Mouse (Mus musculus) CH12F3 (cell line): ENCODE measurements around the gene Rcor3.

Source experiments
- in situ Hi-C: fragments of 300-500 bp; cut with MboI; formaldehyde crosslinking; loops from 2 replicates; pipeline ENCODE4 v1.14.3; 2020; ENCODE audit warnings: low sequenced_read_pairs

The Rcor3 gene

DNA sequence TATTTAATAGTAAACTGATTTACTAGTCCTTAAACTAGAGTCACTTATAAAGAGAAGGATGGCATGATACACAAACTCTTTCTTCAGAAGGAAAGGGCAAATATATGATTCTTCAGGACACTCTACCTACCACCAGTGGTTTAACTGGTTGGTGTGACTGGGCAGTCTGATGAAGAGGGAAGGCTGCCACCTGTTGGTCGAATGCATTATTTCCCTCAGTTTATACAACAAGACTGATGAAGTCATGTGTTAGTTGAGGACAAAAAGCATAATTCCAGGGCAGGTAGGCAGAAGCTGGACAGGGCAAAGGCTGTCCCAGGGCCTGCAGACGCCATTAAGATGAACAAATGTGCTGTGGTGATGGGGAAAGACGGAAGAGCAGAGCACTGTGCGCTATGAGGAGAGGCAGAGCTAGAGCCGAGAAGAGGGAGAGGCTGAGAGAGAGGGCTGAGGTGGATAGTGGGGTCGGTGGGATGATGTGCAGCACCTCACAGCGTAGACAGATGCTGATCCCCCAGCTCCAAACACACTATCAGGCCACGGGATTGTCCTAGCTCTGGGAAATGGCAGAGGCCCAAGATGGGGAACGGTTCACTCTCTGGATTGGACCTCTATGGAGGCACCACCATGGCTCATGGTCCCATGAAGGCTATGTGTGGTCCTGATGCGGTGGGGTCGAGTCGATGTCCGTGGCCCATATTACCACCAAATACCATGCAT, 43.3 kb downstream of the Rcor3 start:
- in situ Hi-C loops: loop anchor here (5.0 kb wide), 1 partner anchor 262 kb away; no protein-coding TSS in a partner anchor

DNA sequence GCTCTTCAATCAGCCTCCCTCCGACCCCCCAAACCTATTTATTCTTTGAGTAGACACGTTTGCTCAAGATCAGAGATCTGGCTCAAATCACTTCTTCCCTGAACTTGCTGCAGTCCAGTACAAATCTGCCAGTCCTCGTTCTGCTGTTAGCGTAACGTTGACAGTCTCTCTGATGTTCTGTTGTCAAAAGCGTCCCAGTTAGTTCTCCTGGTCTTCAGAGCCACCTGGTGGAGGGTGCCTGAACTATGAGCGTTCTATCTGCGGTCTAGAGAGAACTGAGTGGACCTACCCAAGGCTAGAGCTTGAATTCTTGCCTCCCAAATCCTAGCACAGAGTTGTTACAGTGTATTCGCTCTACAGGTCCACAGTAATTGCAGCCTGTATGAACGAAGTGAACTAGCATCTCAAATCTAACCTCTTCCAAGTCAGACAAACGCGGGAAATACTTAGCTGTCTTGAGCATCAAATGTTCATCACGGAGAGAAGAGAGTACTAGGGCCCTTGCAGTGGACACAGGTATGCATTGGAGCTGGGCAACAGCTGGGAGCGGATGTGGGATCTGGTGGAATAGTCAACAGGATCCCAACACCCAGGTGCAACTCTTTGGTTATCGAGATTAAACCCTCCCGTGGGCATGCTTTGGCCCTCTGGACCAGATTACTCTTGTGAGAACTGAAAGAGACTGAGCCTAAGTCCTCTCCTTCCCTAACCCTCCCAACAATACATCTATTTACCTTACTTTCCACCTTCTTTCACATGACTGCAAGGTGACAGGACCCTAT, 44.8 kb downstream of the Rcor3 start:
- in situ Hi-C loops: loop anchor here (5.0 kb wide), 1 partner anchor 261 kb away; no protein-coding TSS in a partner anchor

GRCm38 (mm10) chr1:192091806-192092772, 45.8 kb downstream of the Rcor3 start, which contains the start of gene Traf5:
Gene Traf5 (minus strand): TSS chr1:192092559.
- in situ Hi-C loops: loop anchor here (5.0 kb wide), 1 partner anchor 260 kb away; no protein-coding TSS in a partner anchor

- in situ Hi-C loops: loop anchor here (5.0 kb wide), 1 partner anchor 259 kb away; no protein-coding TSS in a partner anchor
Observed at GRCm38 (mm10) chr1:192090689-192091567, 46.9 kb downstream of the Rcor3 start.

DNA sequence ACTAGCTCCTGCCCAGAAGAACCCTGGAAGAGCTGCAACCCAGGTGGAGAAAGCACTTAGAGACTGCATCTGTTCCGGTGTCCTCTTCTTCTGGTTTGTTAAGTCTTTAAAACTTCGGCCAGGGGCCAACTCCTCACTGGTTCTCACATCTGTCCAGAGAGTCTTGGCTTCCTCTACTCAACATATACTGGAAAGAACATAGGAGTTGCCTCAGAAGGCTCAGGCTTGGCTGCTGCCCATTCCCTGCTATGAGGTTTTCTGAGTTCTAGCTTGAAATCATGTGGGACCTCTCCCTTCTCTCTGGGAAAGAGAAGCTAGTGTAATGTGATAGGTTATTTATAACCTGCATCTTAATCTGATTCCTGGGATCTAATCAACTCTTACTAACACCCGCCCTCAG, 47.6 kb downstream of the Rcor3 start:
- in situ Hi-C loops: loop anchor here (5.0 kb wide), 1 partner anchor 258 kb away; no protein-coding TSS in a partner anchor

GRCm38 (mm10) chr1:192089208-192090166, 48.4 kb downstream of the Rcor3 start:
- in situ Hi-C loops: loop anchor here (5.0 kb wide), 1 partner anchor 257 kb away; no protein-coding TSS in a partner anchor

DNA sequence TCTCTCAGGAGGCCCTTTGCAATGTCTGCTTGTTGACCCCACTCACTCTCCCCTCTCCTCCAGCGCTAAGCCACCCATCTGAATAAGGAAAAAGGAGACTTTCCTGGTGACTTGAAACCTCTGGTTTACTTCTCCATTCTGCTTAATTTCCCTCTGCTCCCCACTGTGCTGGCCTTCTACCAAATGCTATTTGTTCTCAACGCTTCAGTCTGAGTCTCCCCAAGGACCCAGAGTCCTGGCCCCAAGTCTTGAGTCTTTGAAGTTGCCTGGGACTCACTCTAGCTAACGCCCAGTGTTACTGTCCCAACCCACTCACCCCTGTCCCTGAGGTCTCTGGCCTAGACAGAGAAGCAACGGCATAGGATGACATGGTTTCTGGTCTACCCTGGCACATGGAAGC, 49.9 kb downstream of the Rcor3 start:
- in situ Hi-C loops: no loop called here

DNA sequence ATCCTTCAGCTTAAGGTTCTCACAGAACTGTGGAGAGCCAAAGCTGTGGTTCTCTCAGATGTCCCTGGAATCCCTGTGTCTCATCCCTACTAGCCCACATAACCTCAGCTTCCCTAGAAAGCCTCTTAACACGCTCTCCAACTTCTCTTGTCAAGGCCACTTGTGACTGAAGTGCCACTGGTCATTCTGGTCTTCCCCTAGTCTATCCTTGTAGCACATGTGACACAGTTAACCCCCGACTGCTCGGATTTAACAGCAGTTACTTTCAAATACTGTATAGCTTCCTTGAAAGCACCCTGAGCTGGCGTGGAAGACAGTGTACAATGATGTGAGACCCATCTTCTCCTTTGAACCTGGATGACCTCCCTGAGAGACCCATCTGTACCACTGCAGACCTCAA, 50.8 kb downstream of the Rcor3 start:
- in situ Hi-C loops: no loop called here

DNA sequence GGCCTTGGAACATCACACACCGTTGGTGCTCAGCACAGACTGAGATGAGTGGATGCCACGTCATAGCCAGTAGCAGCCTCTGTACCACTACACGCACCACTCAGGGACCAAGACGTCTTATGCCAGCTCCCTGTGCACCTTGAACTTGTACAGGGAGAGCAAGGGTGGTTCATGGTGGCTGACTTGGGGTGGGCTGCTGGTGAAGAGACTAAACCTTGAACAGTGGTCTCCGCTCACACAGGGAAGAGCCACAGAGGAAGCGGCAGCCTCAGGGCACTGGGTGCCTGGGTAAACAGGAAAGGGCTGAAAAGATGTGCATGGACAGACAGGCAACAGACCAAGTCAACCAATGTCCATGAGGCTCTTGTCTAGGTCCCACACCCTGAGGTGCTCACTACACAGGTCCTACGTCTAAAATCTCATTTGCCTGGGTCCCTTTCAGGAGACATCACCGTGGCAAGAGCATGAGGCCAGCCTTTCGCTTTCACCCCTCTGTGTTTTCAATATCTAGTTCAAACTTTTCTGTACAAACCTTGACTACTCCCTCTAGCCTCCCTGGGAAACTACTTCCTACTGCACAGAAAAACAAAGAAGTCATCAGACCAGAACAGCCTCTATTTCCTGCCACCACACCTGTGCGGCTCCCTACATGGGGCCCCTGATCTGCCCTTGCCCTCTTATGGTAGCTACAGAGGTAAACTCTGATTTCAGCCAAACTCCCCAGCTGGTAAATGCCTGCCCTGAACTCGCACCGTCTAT, 51.4 kb downstream of the Rcor3 start:
- in situ Hi-C loops: no loop called here

DNA sequence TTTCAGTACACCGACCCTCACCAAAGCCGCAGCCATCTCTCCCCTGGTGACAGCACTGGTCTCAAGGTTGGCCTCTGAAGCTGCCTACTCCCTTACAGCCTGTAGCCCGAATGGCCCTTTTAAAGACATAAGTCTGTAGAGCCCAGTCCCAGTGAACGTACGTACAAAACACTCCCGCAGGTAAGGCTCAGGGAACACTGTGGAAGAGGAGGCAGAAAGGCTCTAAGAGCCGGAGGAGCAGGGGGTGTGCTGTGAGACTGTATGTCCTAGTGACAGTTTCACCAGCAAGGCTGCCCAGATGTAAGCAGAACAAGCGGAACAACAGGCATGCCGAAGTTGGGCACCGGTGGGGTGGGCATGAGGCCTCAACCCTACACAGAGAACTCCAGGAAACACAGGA, 52.6 kb downstream of the Rcor3 start:
- in situ Hi-C loops: no loop called here

- in situ Hi-C loops: no loop called here
Observed at GRCm38 (mm10) chr1:192082646-192083045, 55.2 kb downstream of the Rcor3 start.

- in situ Hi-C loops: no loop called here
Observed at GRCm38 (mm10) chr1:192081129-192081528, 56.7 kb downstream of the Rcor3 start.

GRCm38 (mm10) chr1:192079121-192079520, 58.7 kb downstream of the Rcor3 start:
- in situ Hi-C loops: no loop called here

GRCm38 (mm10) chr1:192078406-192078805, 59.5 kb downstream of the Rcor3 start:
- in situ Hi-C loops: no loop called here

DNA sequence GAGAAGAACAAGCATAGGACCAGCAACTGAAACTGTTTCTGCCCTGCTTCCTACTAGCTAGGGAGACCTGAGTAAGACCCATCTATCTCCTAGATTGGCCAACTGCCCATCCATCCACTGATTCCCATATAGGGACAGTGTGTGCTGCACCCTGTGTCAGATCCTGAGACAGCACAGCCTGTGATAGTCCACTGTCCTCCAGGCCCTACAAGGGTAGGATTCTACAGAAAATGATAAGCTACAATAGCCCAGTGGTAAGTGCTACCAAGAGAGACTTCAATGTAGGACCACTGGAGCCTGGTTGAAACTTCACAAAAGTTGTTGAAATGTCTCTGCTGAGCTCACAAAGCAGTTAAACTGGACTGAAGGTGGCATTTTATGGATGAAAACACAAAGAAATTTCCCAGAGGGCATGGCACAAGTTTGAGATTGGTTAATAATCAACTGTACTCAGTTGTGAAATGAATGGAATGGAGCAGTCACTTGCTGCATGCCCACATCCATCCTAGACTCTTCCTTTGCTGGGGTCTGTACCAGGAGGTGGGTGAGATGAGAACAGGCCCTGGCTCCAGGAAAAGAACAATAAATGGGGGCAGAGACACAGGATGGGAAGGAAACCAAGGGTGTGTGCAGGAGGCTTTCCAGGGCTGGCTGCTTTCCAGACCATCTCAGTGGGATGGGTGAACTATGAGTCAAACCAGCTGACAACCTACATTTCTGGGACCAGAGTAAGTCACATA, 60.9 kb downstream of the Rcor3 start:
- in situ Hi-C loops: no loop called here

GRCm38 (mm10) chr1:192076101-192076500, 61.8 kb downstream of the Rcor3 start:
- in situ Hi-C loops: no loop called here

- in situ Hi-C loops: no loop called here
Observed at GRCm38 (mm10) chr1:192074824-192075223, 63.0 kb downstream of the Rcor3 start.
